Mouse (Mus musculus) C2C12 (cell line): ENCODE data around the gene Slc25a33.

Source experiments
- CEBPB ChIP-seq: IDR thresholded peaks from one replicate; pipeline ENCODE4 v1.6.1; 2011; ENCODE audit warnings: low read depth, mild to moderate bottlenecking, control low read depth, moderate library complexity
- CTCF ChIP-seq: IDR thresholded peaks from one replicate; pipeline ENCODE4 v1.5.1; 2011; ENCODE audit not compliant: control insufficient read depth, insufficient read depth, insufficient read length
- MYOG ChIP-seq: IDR thresholded peaks from one replicate; pipeline ENCODE4 v1.6.1; 2011; ENCODE audit not compliant: control insufficient read depth, insufficient read length; ENCODE audit errors: extremely low read depth
- USF1 ChIP-seq: IDR thresholded peaks from one replicate; pipeline ENCODE4 v1.6.1; 2011; ENCODE audit warnings: low read depth, mild to moderate bottlenecking, control low read depth, moderate library complexity

DNA sequence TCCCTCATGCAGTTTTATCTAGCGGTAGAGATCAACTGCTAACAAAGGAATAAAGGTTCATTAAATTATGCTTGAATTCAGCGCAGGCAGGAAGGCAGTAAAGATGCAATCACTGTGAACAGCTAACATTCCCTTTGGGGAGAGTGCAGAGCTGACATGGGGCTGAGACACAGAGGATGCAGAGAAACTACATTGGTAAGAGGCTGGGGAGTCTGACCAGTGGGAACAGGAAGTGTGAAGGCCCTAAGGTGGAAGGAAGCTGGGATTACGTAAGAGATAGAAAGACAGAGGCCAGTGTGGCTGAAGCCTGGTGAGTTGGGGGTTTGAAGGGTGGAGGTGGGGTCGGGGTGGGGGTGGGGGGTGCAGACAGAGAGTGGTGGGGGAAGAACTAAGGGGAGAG lies 16.5 kb upstream of the Slc25a33 start:
- TF ChIP-seq MYOG (no peak), CTCF (no peak), USF1 (no peak), CEBPB (no peak)
